ENCODE assay signal across 9 mouse cellular contexts in the genomic region with DNA sequence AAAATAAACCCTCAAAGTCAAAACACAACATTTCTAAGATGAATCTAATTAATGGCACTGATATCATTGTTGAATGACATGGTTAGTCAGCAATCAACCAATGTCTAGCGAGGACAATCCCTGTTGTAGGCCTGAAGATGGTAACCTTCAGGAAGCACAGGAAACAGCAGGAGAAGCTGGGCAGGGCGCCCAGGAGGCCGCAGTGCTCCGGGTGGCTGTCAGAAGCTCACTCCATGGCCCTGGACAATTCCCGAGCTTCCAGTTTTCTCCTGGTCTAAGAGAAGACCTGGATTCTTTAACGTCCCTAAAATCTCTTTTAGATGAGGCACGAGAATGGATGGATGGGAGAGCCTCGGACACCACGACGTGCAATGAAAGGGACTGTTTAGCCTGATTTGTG.
A peak's percentile ranks its signal among the peaks of the same experiment; 100 is the strongest.
DNase-seq lines count a peak whose midpoint lies in the region.
"Had no signal": no experiment of that assay in that cellular context is flagged by ENCODE, and none has a peak within 500 bp of the region (broad histone marks: within the 10 kb centered on the region; RNA-seq: fewer than 3 reads in every experiment).

No protein-coding gene starts in this region.

- peak; percentile 6 for DNase-seq in adipocyte (ENCODE audit: low spot score)
- DNase-seq in cerebellum, adult 11 months = peak; percentile 46
- peak; percentile 42 for DNase-seq in cerebellum, adult 8-10 months
- peak; percentile 51 to 61 for DNase-seq in cerebellum, postnatal 36 days
- no peak for DNase-seq in left cerebral cortex, adult 18-20 months (ENCODE audit: low spot score in 2 of 2)
- no peak for DNase-seq in frontal cortex, postnatal 14 days (ENCODE audit: low spot score in 2 of 2)
- DNase-seq: adrenal gland, adult 2 months; gastrocnemius, postnatal 10 days; heart, postnatal 4 days had no signal

Comparison
In these comparisons a context has a peak if more than half of its experiments do, and no peak if none do; other contexts are left out.
1. DNase-seq: peak in adipocyte (single experiment), cerebellum, adult 11 months (single experiment), cerebellum, adult 8-10 months (single experiment) and cerebellum, postnatal 36 days (2 of 2); none in left cerebral cortex, adult 18-20 months (0 of 2) and frontal cortex, postnatal 14 days (0 of 2).